Mouse (Mus musculus) cortical plate, adult 2 months (tissue): Measurements from ENCODE around the gene Serinc3.

Experiments
- CTCF ChIP-seq: fragments of 200-500 bp; IDR thresholded peaks from 2 replicates; pipeline ENCODE4 v1.5.1; 2011; ENCODE audit warnings: mild to moderate bottlenecking, control low read depth, low read length; ENCODE audit not compliant: insufficient read depth; ENCODE audit errors: extremely low read depth
- POLR2A ChIP-seq: fragments of 200-500 bp; IDR thresholded peaks from 2 replicates; pipeline ENCODE4 v1.6.1; 2011; ENCODE audit warnings: mild to moderate bottlenecking, low read length, control low read depth; ENCODE audit not compliant: insufficient read depth; ENCODE audit errors: extremely low read depth

DNA sequence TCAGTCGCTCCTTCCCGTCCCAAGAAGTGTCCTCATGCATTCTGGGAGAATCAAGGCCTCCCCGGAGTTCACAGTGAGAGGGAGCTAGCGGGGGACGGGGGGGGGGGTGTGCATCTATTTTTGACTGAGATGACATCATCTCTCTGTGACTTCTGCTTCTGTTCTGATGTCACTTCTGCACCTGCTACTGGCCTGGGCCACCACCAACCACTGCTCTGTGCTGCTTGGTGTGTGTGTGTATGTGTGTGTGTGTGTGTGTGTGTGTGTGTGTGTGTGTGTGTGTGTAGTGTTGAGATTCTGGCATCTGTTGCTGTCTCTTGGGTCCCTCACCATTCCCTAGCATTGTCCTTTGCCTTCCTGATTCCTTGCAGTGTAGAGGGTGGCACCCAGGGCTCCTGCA, 57.4 kb downstream of the Serinc3 start:
- no peak for TF ChIP-seq CTCF
- no peak for TF ChIP-seq POLR2A
